Mouse (Mus musculus): ENCODE measurements at regions not wholly inside any gene's neighbourhood (a gene's known extent, or its start where the extent isn't known, plus 50 kb on each side); places are given as distances from the start of the nearest gene placed in this dataset.

DNA sequence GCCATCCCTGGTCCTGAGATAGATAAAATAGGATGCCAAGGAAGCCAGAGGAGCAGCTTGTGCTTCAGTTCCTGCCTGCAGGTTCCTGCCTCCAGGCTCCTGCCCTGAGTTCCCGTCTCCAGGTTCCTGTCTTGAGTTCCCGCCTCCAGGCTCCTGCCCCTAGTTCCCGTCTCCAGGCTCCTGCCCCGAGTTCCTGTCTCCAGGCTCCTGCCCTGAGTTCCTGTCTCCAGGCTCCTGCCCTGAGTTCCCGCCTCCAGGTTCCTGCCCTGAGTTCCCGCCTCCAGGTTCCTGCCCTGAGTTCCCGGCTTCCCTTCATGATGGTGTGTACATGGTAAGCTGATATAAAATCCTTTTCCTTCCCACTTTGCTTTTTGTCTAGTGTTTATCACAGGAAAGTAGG, 86.8 kb upstream of the Armc2 start:
- TF ChIP-seq CTCF (IDR thresholded peaks at IDR 0.05; ENCODE audit: low read depth) (no peak), EP300 (optimal IDR thresholded peaks at IDR 0.05) (no peak)

Measured in stomach, postnatal 0 days (tissue).